ENCODE assay signal across 35 mouse cellular contexts in genomic region chr13:110332958-110333597, GRCm38 (mm10). TPM values are rescaled to one million over a fixed set of nuclear protein-coding genes. Genes with fewer than 3 reads are reported as not detected.
DNase-seq lines count a peak whose midpoint lies in the region; ATAC-seq and TF ChIP-seq lines count a peak whose summit lies in the region.
"Had no signal": no experiment of that assay in that cellular context is flagged by ENCODE, and none has a peak within 500 bp of the region (broad histone marks: within the 10 kb centered on the region; RNA-seq: fewer than 3 reads in every experiment).

No protein-coding gene starts in this region.

- no peaks in the 10 kb centered on the region for H3K27me3 ChIP-seq in heart, adult 2 months (ENCODE audit: control insufficient read depth, insufficient read depth, low read length)
- no peaks in the 10 kb centered on the region for H3K27me3 ChIP-seq in neural tube, embryonic 14.5 days (ENCODE audit: control insufficient read depth, insufficient read depth, low read length)
- no peaks in the 10 kb centered on the region for H3K27me3 ChIP-seq in neural tube, embryonic 15.5 days (replicated peaks)
- H3K27me3 ChIP-seq in forebrain, embryonic 16.5 days (replicated peaks; ENCODE audit: control insufficient read depth, insufficient read depth, low read length): no peaks in the 10 kb centered on the region
- H3K27me3 ChIP-seq: embryonic facial prominence, embryonic 12.5 days; heart, embryonic 15.5 days; kidney, embryonic 15.5 days; limb, embryonic 12.5 days; liver, embryonic 15.5 days; neural tube, embryonic 13.5 days had no signal

- no peaks in the 10 kb centered on the region for H3K36me3 ChIP-seq in heart, adult 2 months (ENCODE audit: control insufficient read depth, insufficient read depth, low read length)
- no peaks in the 10 kb centered on the region for H3K36me3 ChIP-seq in neural tube, embryonic 14.5 days (ENCODE audit: control insufficient read depth, insufficient read depth, low read length)
- no peaks in the 10 kb centered on the region for H3K36me3 ChIP-seq in neural tube, embryonic 15.5 days
- no peaks in the 10 kb centered on the region for H3K36me3 ChIP-seq in forebrain, embryonic 16.5 days (ENCODE audit: control insufficient read depth, insufficient read depth)
- H3K36me3 ChIP-seq: embryonic facial prominence, embryonic 12.5 days; heart, embryonic 10.5 days; heart, embryonic 15.5 days; kidney, embryonic 15.5 days; limb, embryonic 12.5 days; liver, embryonic 15.5 days; neural tube, embryonic 13.5 days had no signal

- H3K27ac ChIP-seq in heart, adult 2 months: no peak overlapping the region
- H3K27ac ChIP-seq in neural tube, embryonic 14.5 days (ENCODE audit: low read depth, low read length): no peak overlapping the region
- no peak overlapping the region for H3K27ac ChIP-seq in neural tube, embryonic 15.5 days (replicated peaks)
- no peak overlapping the region for H3K27ac ChIP-seq in forebrain, embryonic 16.5 days (ENCODE audit: low read length)
- H3K27ac ChIP-seq: embryonic facial prominence, embryonic 12.5 days; heart, embryonic 10.5 days; heart, embryonic 15.5 days; kidney, embryonic 15.5 days; layer of hippocampus, adult 2 months; left cerebral cortex, adult 2 months; limb, embryonic 12.5 days; liver, embryonic 15.5 days; neural tube, embryonic 13.5 days; stomach, postnatal 0 days had no signal

- peak; percentile 46 for DNase-seq in heart, adult 11 months
- no peak for DNase-seq in heart, adult 2 months
- no peak for DNase-seq in kidney, adult 8-10 months
- DNase-seq in kidney, postnatal 4 days: no peak
- DNase-seq: adrenal gland, postnatal 36 days; cerebellum, adult 8-10 months; cerebellum, postnatal 36 days; gastrocnemius, postnatal 10 days; kidney, adult 11 months; kidney, postnatal 25 days; lung, embryonic 14.5 days; lung, postnatal 14 days; right cerebral cortex, adult 18-20 months; right cerebral cortex, postnatal 4 days; thymus, adult 18-20 months; thymus, postnatal 36 days had no signal

- intact Hi-C loops in heart, adult 2 months (cut with DNase I): no loop called here

- peak; percentile 63; the same call in 1 of the 2 replicates for ATAC-seq in neural tube, embryonic 14.5 days (ENCODE audit: low read depth)
- ATAC-seq in neural tube, embryonic 15.5 days (ENCODE audit: low FRiP score): no peak
- peak; percentile 26; the same call in 1 of the 2 replicates for ATAC-seq in forebrain, embryonic 16.5 days
- ATAC-seq: inflammation-experienced regulatory T-cells, adult 6 months had no signal

- no peak overlapping the region for H3K4me3 ChIP-seq in heart, adult 2 months
- no peak overlapping the region for H3K4me3 ChIP-seq in neural tube, embryonic 14.5 days (ENCODE audit: low read depth, low read length)
- H3K4me3 ChIP-seq in neural tube, embryonic 15.5 days (replicated peaks): no peak overlapping the region
- no peak overlapping the region for H3K4me3 ChIP-seq in forebrain, embryonic 16.5 days (replicated peaks; ENCODE audit: low read length)
- H3K4me3 ChIP-seq: embryonic facial prominence, embryonic 12.5 days; heart, embryonic 10.5 days; heart, embryonic 15.5 days; kidney, embryonic 15.5 days; layer of hippocampus, adult 2 months; left cerebral cortex, adult 2 months; limb, embryonic 12.5 days; liver, embryonic 15.5 days; neural tube, embryonic 13.5 days had no signal

- H3K79me2 ChIP-seq in heart, adult 2 months (replicated peaks; ENCODE audit: control insufficient read depth, insufficient read depth, low read length): no peaks in the 10 kb centered on the region

- no peak overlapping the region for H3K4me2 ChIP-seq in neural tube, embryonic 14.5 days (ENCODE audit: low read depth, low read length)
- no peak overlapping the region for H3K4me2 ChIP-seq in neural tube, embryonic 15.5 days
- no peak overlapping the region for H3K4me2 ChIP-seq in forebrain, embryonic 16.5 days (ENCODE audit: low read length)
- H3K4me2 ChIP-seq: embryonic facial prominence, embryonic 12.5 days; heart, embryonic 15.5 days; kidney, embryonic 15.5 days; limb, embryonic 12.5 days; liver, embryonic 15.5 days; lung, embryonic 14.5 days; neural tube, embryonic 13.5 days had no signal

- no peak for TF ChIP-seq EP300 in heart, adult 2 months (IDR thresholded peaks at IDR 0.05; ENCODE audit: insufficient read depth, low read depth, low read length)

- no peaks in the 10 kb centered on the region for H3K4me1 ChIP-seq in heart, adult 2 months (ENCODE audit: control insufficient read depth, insufficient read depth, low read length)
- H3K4me1 ChIP-seq in neural tube, embryonic 14.5 days (ENCODE audit: control insufficient read depth, insufficient read depth, low read length): no peaks in the 10 kb centered on the region
- no peaks in the 10 kb centered on the region for H3K4me1 ChIP-seq in neural tube, embryonic 15.5 days
- no peaks in the 10 kb centered on the region for H3K4me1 ChIP-seq in forebrain, embryonic 16.5 days (replicated peaks; ENCODE audit: control insufficient read depth, insufficient read depth, low read length)
- H3K4me1 ChIP-seq: embryonic facial prominence, embryonic 12.5 days; heart, embryonic 10.5 days; heart, embryonic 15.5 days; kidney, embryonic 15.5 days; limb, embryonic 12.5 days; liver, embryonic 15.5 days; neural tube, embryonic 13.5 days had no signal

- no peak for TF ChIP-seq CTCF in heart, adult 2 months (IDR thresholded peaks at IDR 0.05)

- WGBS in heart, adult 2 months: 90% methylated on average over 14 of the region's 14 CpGs
- WGBS in neural tube, embryonic 14.5 days: 86% methylated on average over 14 of the region's 14 CpGs
- 80% methylated on average over 14 of the region's 14 CpGs for WGBS in neural tube, embryonic 15.5 days
- WGBS in forebrain, embryonic 16.5 days: 57% methylated on average over 14 of the region's 14 CpGs

- TF ChIP-seq POLR2A in heart, adult 2 months (IDR thresholded peaks at IDR 0.05; ENCODE audit: insufficient read depth, low read depth, low read length): no peak

- no peaks in the 10 kb centered on the region for H3K9me3 ChIP-seq in neural tube, embryonic 14.5 days (ENCODE audit: control insufficient read depth, low read length)
- no peaks in the 10 kb centered on the region for H3K9me3 ChIP-seq in neural tube, embryonic 15.5 days (replicated peaks)
- H3K9me3 ChIP-seq in forebrain, embryonic 16.5 days (ENCODE audit: control insufficient read depth, low read length): no peaks in the 10 kb centered on the region
- H3K9me3 ChIP-seq: embryonic facial prominence, embryonic 12.5 days; heart, embryonic 10.5 days; heart, embryonic 15.5 days; kidney, embryonic 15.5 days; limb, embryonic 12.5 days; liver, embryonic 15.5 days; neural tube, embryonic 13.5 days had no signal

- H3K9ac ChIP-seq in heart, adult 2 months (ENCODE audit: low read depth, low read length): no peak overlapping the region
- no peak overlapping the region for H3K9ac ChIP-seq in neural tube, embryonic 14.5 days (replicated peaks; ENCODE audit: low read depth, low read length)
- no peak overlapping the region for H3K9ac ChIP-seq in neural tube, embryonic 15.5 days (replicated peaks)
- no peak overlapping the region for H3K9ac ChIP-seq in forebrain, embryonic 16.5 days (replicated peaks; ENCODE audit: low read depth, low read length)
- H3K9ac ChIP-seq: embryonic facial prominence, embryonic 12.5 days; heart, embryonic 15.5 days; kidney, embryonic 15.5 days; limb, embryonic 12.5 days; liver, embryonic 15.5 days; lung, embryonic 14.5 days; neural tube, embryonic 13.5 days had no signal

RNA-seq across cellular contexts. Expression of gene Gapt, which starts 23.9 kb away (rescaled TPM):
- under 1 TPM in 1 of 2 experiments, not detected in 1; 0.18 TPM for total RNA-seq in heart, adult 2 months (2021)
- 0.39 and 0.53 TPM in 2 replicates for polyA plus RNA-seq in heart, adult 2 months (2012; rRNA removed)
- not detected in 2 replicates for polyA plus RNA-seq in neural tube, embryonic 14.5 days (2014; fragmentation: Nextera tagmentation; extraction: Ambion mirVana)
- polyA plus RNA-seq in neural tube, embryonic 15.5 days (2015; fragmentation: Nextera tagmentation; extraction: Ambion mirVana): 0.17 TPM in 1 of 2 replicates, not detected in the other
- not detected in 2 replicates for polyA plus RNA-seq in forebrain, embryonic 16.5 days (2015; fragmentation: Nextera tagmentation; extraction: Ambion mirVana)
- total RNA-seq: layer of hippocampus, adult 2 months; layer of hippocampus, postnatal 14 days; left cerebral cortex, adult 2 months; left cerebral cortex, postnatal 25 days; liver, adult 2 months had no signal
- polyA plus RNA-seq: neural tube, embryonic 13.5 days had no signal

RNA-seq across cellular contexts. Expression of gene Rab3c, which starts 52.3 kb away (rescaled TPM):
- under 1 TPM in 1 of 2 experiments, not detected in 1; 0.20 TPM for total RNA-seq in heart, adult 2 months (2021)
- 0.16 and 0.41 TPM in 2 replicates for polyA plus RNA-seq in heart, adult 2 months (2012; rRNA removed)
- 211 and 214 TPM in 2 replicates for polyA plus RNA-seq in neural tube, embryonic 14.5 days (2014; fragmentation: Nextera tagmentation; extraction: Ambion mirVana)
- polyA plus RNA-seq in neural tube, embryonic 15.5 days (2015; fragmentation: Nextera tagmentation; extraction: Ambion mirVana): 174 and 215 TPM in 2 replicates
- polyA plus RNA-seq in forebrain, embryonic 16.5 days (2015; fragmentation: Nextera tagmentation; extraction: Ambion mirVana): 127 and 165 TPM in 2 replicates
- total RNA-seq: MEL had no signal
- polyA plus RNA-seq: inflammation-experienced regulatory T-cells, adult 6 months; liver, adult 2 months; spleen, adult 2 months had no signal

Comparison
In these comparisons a context has a peak if more than half of its experiments do, and no peak if none do; other contexts are left out.
1. RNA of gene Rab3c, which starts 52.3 kb away (polyA plus RNA-seq): 174 to 215 TPM in neural tube, embryonic 15.5 days, 211 to 214 TPM in neural tube, embryonic 14.5 days and 127 to 165 TPM in forebrain, embryonic 16.5 days; 0.16 to 0.41 TPM in heart, adult 2 months; every median in the first group is over 10 times any median in the second.